Mouse (Mus musculus): ENCODE measurements around the gene Mmp7. TPM values are rescaled to one million over a fixed set of nuclear protein-coding genes. Genes with fewer than 3 reads are reported as not detected.

Gene Mmp7
- polyA plus RNA-seq, 1 experiment from 2014 or later, result not detected

DNA sequence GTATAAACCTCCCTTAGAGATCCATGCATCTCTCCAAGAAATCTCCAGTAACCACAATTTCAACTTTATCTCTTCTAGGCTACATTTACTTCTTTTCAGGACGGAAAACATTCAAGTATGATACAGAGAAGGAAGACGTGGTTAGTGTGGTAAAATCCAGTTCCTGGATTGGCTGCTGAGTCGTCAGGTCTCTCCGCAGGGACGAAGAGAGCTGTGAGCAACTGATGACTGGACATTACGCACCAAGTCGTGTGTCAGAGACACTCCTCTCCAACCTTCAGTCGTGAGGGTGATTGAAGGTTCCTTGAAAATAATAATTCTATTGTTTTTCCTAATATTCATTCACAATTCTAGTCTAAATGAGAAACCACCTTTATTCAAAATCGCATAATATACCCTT, 18.9 kb upstream of the Mmp7 start:
- 87% methylated on average over 9 of the region's 9 CpGs for WGBS
- Histone ChIP-seq H3K9ac (ENCODE audit: low read length) (no peak overlapping the region), H3K4me2 (ENCODE audit: low read depth) (no peak overlapping the region), H3K27ac (ENCODE audit: low read depth, low read length) (no peak overlapping the region), H3K27me3 (ENCODE audit: control insufficient read depth, insufficient read depth, low read length) (no peaks in the 10 kb centered on the region), H3K9me3 (ENCODE audit: control insufficient read depth, low read length) (no peaks in the 10 kb centered on the region), H3K4me1 (ENCODE audit: control insufficient read depth, insufficient read depth, low read length) (no peaks in the 10 kb centered on the region), H3K4me3 (ENCODE audit: low read depth, low read length) (no peak overlapping the region), H3K36me3 (ENCODE audit: control insufficient read depth, insufficient read depth, low read length) (no peaks in the 10 kb centered on the region)
- ATAC-seq (ENCODE audit: insufficient read depth, low FRiP score, low TSS enrichment) (no peak), DNase-seq (ENCODE audit: low spot score) (no peak)

DNA sequence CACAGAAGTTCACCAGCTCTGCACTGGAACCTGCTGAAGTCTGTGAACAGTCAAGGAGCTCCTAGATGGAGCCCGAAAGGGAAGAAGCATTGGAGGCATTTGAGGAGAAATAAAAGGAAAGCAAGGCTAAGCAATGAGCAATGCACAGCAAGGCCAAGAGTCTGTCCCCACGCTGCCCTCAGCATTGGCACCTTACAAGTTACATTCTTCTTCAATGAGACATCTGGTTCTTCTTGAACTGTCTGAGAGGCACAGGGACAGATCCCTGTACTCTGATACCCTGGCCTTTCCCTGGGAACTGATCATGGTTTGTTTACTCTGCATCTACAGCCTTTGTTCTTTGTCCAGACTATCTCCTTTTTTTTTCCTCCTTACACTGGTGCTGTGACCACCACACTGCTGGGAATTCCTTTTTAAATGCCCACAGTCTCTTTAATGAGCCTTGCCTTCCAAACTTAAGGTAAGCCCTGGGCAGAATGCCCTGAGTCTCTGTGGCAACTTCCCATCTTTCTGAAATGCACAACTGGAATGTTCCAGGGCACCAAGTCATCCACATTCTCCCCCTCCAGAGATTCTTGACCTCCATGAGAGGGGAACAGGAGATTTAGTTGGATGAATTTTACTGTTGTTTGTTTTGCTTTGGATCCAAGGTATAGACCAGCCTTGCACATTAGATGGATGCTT, 13.6 kb upstream of the Mmp7 start:
- ATAC-seq (ENCODE audit: insufficient read depth, low FRiP score, low TSS enrichment), result no peak
- H3K27ac ChIP-seq (ENCODE audit: low read depth, low read length), result no peak overlapping the region
- H3K4me3 ChIP-seq (ENCODE audit: low read depth, low read length), result no peak overlapping the region
- no peaks in the 10 kb centered on the region for H3K36me3 ChIP-seq (ENCODE audit: control insufficient read depth, insufficient read depth, low read length)
- no peak for DNase-seq (ENCODE audit: low spot score)
- no peaks in the 10 kb centered on the region for H3K4me1 ChIP-seq (ENCODE audit: control insufficient read depth, insufficient read depth, low read length)
- H3K9me3 ChIP-seq (ENCODE audit: control insufficient read depth, low read length), result no peaks in the 10 kb centered on the region
- no peak overlapping the region for H3K4me2 ChIP-seq (ENCODE audit: low read depth)
- no peaks in the 10 kb centered on the region for H3K27me3 ChIP-seq (ENCODE audit: control insufficient read depth, insufficient read depth, low read length)
- H3K9ac ChIP-seq (ENCODE audit: low read length), result no peak overlapping the region
- WGBS, result 85% methylated on average over 2 of the region's 2 CpGs

DNA sequence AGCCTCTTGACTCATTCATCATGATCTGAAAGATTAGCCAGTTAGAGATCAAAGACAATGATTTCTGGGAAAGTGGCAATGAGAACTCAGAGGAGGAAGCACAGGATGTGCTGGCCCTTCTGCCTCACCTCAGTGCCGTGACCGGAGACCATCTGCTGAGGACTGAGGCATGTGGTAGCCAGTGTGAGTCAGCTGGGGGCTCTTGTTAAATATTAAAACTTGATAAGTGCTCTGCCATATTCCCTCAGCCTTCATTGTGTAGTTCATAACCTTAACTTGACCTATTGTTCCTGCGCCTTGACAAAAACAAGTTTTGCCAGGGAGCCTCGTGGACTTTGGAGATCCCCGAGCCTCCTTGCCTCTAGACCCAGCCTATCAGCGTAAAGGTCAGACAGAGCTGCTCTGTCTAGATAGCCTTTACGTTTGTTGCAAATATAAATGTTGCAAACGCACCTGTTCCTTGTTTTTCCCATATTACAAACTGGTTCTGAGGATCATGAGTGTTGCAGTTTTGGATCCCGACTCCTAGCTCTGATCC, 9.7 kb upstream of the Mmp7 start:
- Histone ChIP-seq H3K4me1 (ENCODE audit: control insufficient read depth, insufficient read depth, low read length) (no peaks in the 10 kb centered on the region), H3K4me3 (ENCODE audit: low read depth, low read length) (no peak overlapping the region), H3K36me3 (ENCODE audit: control insufficient read depth, insufficient read depth, low read length) (no peaks in the 10 kb centered on the region), H3K27ac (ENCODE audit: low read depth, low read length) (no peak overlapping the region), H3K4me2 (ENCODE audit: low read depth) (no peak overlapping the region), H3K9me3 (ENCODE audit: control insufficient read depth, low read length) (no peaks in the 10 kb centered on the region), H3K9ac (ENCODE audit: low read length) (no peak overlapping the region), H3K27me3 (ENCODE audit: control insufficient read depth, insufficient read depth, low read length) (no peaks in the 10 kb centered on the region)
- DNase-seq (ENCODE audit: low spot score) (no peak), ATAC-seq (ENCODE audit: insufficient read depth, low FRiP score, low TSS enrichment) (no peak)
- WGBS, result 92% methylated on average over 9 of the region's 9 CpGs

DNA sequence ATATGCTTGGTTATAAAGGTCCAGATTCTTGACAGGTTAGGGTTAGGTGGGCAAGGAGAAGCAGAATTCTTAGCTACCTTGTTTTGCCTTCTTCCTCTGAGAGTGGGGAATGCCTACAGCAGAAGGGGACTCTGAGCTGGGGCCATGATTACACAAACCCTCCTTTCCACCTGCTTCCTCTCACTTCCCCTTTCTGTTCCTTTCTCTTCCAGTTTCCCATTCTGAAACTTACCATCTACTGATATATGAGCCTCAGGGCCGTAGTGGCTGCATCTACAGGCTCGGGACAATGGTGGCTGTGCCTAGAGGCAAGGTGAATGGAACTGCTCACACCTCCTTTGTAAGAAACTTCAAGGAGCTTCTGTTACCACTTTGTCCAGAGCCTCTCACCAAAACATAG, 5.9 kb upstream of the Mmp7 start:
- H3K36me3 ChIP-seq (ENCODE audit: control insufficient read depth, insufficient read depth, low read length), result no peaks in the 10 kb centered on the region
- H3K27ac ChIP-seq (ENCODE audit: low read depth, low read length), result no peak overlapping the region
- no peaks in the 10 kb centered on the region for H3K9me3 ChIP-seq (ENCODE audit: control insufficient read depth, low read length)
- H3K9ac ChIP-seq (ENCODE audit: low read length), result no peak overlapping the region
- DNase-seq (ENCODE audit: low spot score) (no peak), ATAC-seq (ENCODE audit: insufficient read depth, low FRiP score, low TSS enrichment) (no peak)
- WGBS, result 70% methylated on average over 2 of the region's 2 CpGs
- H3K4me3 ChIP-seq (ENCODE audit: low read depth, low read length), result no peak overlapping the region
- no peak overlapping the region for H3K4me2 ChIP-seq (ENCODE audit: low read depth)
- no peaks in the 10 kb centered on the region for H3K27me3 ChIP-seq (ENCODE audit: control insufficient read depth, insufficient read depth, low read length)
- no peaks in the 10 kb centered on the region for H3K4me1 ChIP-seq (ENCODE audit: control insufficient read depth, insufficient read depth, low read length)

DNA sequence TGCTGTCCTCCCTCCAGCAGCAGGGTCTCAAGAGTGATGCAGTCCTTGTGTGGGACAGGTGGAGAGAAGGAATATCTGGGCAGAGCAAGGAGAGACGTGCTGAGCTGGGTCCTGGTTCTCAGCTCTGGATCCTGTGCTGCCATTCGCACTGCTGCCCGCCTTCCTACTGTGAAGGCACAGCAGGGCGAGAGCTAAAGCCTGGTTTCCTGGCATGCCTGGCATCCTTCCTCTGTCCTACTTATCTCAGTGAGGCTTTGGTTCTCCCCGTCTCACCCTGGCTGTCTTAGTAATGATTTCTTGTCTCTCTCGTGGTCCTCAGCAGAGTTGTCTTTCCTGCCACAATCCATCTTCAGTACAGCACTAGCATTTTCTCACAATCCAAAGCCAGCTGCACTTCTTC, 2.1 kb upstream of the Mmp7 start:
- no peak overlapping the region for H3K27ac ChIP-seq (ENCODE audit: low read depth, low read length)
- H3K9ac ChIP-seq (ENCODE audit: low read length), result no peak overlapping the region
- H3K9me3 ChIP-seq (ENCODE audit: control insufficient read depth, low read length), result no peaks in the 10 kb centered on the region
- ATAC-seq (ENCODE audit: insufficient read depth, low FRiP score, low TSS enrichment) (no peak), DNase-seq (ENCODE audit: low spot score) (no peak)
- no peak overlapping the region for H3K4me2 ChIP-seq (ENCODE audit: low read depth)
- no peaks in the 10 kb centered on the region for H3K4me1 ChIP-seq (ENCODE audit: control insufficient read depth, insufficient read depth, low read length)
- 58% methylated on average over 6 of the region's 6 CpGs for WGBS
- H3K36me3 ChIP-seq (ENCODE audit: control insufficient read depth, insufficient read depth, low read length), result no peaks in the 10 kb centered on the region
- no peaks in the 10 kb centered on the region for H3K27me3 ChIP-seq (ENCODE audit: control insufficient read depth, insufficient read depth, low read length)
- no peak overlapping the region for H3K4me3 ChIP-seq (ENCODE audit: low read depth, low read length)

DNA sequence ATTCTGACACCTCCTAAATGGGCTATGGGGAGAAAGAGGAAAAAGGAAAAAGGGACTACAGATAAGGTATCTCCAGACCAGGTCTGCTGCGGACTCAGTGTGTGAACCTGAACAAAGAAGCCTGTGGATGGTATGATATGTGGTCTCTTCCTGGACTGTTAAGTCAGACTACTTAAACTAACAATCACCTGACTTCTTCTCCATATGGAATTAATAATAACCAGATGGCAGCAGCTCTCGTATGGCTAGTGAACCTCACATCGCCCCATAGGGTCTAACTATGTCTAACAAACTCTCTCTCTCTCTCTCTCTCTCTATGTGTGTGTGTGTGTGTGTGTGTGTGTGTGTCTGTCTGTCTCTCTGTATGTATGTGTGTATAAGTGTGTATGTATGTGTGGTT, 2.1 kb downstream of the Mmp7 start:
- no peaks in the 10 kb centered on the region for H3K36me3 ChIP-seq (ENCODE audit: control insufficient read depth, insufficient read depth, low read length)
- H3K4me3 ChIP-seq (ENCODE audit: low read depth, low read length), result no peak overlapping the region
- ATAC-seq (ENCODE audit: insufficient read depth, low FRiP score, low TSS enrichment) (no peak), DNase-seq (ENCODE audit: low spot score) (no peak)
- H3K9ac ChIP-seq (ENCODE audit: low read length), result no peak overlapping the region
- no peak overlapping the region for H3K4me2 ChIP-seq (ENCODE audit: low read depth)
- H3K9me3 ChIP-seq (ENCODE audit: control insufficient read depth, low read length), result no peaks in the 10 kb centered on the region
- H3K4me1 ChIP-seq (ENCODE audit: control insufficient read depth, insufficient read depth, low read length), result no peaks in the 10 kb centered on the region
- 84% methylated on average over 3 of the region's 3 CpGs for WGBS
- no peaks in the 10 kb centered on the region for H3K27me3 ChIP-seq (ENCODE audit: control insufficient read depth, insufficient read depth, low read length)
- no peak overlapping the region for H3K27ac ChIP-seq (ENCODE audit: low read depth, low read length)

DNA sequence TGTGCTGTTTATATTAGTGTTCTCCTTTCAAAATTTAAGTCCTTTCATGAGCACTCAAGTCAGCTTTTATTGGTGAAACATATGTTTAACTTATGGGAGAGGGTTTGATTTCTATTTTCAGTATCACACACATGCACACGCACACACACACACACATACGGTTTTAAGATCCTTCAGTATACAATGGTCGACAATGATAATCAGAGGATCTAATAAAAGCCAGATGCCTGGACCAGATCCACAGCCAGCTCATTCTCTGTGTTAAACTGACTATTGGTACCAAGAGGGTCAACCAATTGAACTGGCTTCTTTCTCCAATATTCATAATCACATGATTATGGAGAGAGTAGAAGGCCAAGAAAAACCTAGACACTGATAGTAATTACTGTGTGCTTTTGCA, 3.8 kb downstream of the Mmp7 start:
- WGBS, result 88% methylated on average over 3 of the region's 3 CpGs
- no peaks in the 10 kb centered on the region for H3K4me1 ChIP-seq (ENCODE audit: control insufficient read depth, insufficient read depth, low read length)
- H3K27me3 ChIP-seq (ENCODE audit: control insufficient read depth, insufficient read depth, low read length), result no peaks in the 10 kb centered on the region
- no peaks in the 10 kb centered on the region for H3K9me3 ChIP-seq (ENCODE audit: control insufficient read depth, low read length)
- DNase-seq (ENCODE audit: low spot score) (no peak), ATAC-seq (ENCODE audit: insufficient read depth, low FRiP score, low TSS enrichment) (no peak)
- H3K4me3 ChIP-seq (ENCODE audit: low read depth, low read length), result no peak overlapping the region
- H3K4me2 ChIP-seq (ENCODE audit: low read depth), result no peak overlapping the region
- no peak overlapping the region for H3K9ac ChIP-seq (ENCODE audit: low read length)
- no peak overlapping the region for H3K27ac ChIP-seq (ENCODE audit: low read depth, low read length)
- no peaks in the 10 kb centered on the region for H3K36me3 ChIP-seq (ENCODE audit: control insufficient read depth, insufficient read depth, low read length)

DNA sequence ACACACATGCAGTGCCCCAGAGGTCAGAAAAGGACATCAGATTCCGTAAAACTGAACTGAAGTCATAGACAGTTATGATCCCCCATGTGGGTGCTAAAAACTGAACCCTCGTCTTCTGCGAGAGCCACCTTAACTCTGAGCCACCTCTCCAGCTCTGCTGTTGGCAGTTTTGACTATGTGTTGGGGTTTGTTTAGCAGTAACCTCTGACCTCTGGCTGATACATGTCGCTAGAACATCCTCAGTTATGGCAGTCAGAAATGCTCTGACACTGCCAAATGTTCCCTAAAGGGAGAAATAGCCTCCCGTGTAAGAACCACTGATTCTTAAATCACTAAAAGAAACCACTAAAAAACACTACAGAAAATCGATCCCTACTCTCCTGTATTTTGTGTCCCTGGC, 16.8 kb downstream of the Mmp7 start:
- Histone ChIP-seq H3K9me3 (ENCODE audit: control insufficient read depth, low read length) (no peaks in the 10 kb centered on the region), H3K4me1 (ENCODE audit: control insufficient read depth, insufficient read depth, low read length) (no peaks in the 10 kb centered on the region), H3K4me3 (ENCODE audit: low read depth, low read length) (no peak overlapping the region), H3K36me3 (ENCODE audit: control insufficient read depth, insufficient read depth, low read length) (no peaks in the 10 kb centered on the region), H3K9ac (ENCODE audit: low read length) (no peak overlapping the region), H3K4me2 (ENCODE audit: low read depth) (no peak overlapping the region), H3K27me3 (ENCODE audit: control insufficient read depth, insufficient read depth, low read length) (no peaks in the 10 kb centered on the region), H3K27ac (ENCODE audit: low read depth, low read length) (no peak overlapping the region)
- ATAC-seq (ENCODE audit: insufficient read depth, low FRiP score, low TSS enrichment) (no peak), DNase-seq (ENCODE audit: low spot score) (no peak)
- WGBS, result 76% methylated on average over 6 of the region's 6 CpGs

DNA sequence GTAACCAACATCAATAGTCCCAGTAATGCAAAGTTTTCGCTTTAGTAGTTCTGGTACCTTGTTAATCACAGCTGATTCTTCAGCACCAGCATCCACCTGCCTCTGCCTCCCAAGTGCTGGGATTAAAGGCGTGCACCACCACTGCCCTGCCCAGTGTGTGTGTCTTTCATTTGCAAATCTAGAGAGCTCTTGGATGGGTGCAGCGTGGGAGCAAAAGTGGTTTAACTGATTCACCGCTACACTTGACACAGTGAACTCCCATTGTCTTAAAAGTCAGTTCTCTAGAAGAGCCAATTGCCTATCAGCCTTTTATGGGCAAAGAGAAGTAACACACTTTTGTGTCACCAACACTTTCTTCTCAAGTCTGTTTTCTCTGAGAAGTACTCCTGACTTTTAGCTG, 19.3 kb downstream of the Mmp7 start:
- no peak overlapping the region for H3K4me2 ChIP-seq (ENCODE audit: low read depth)
- H3K27me3 ChIP-seq (ENCODE audit: control insufficient read depth, insufficient read depth, low read length), result no peaks in the 10 kb centered on the region
- H3K27ac ChIP-seq (ENCODE audit: low read depth, low read length), result no peak overlapping the region
- H3K4me3 ChIP-seq (ENCODE audit: low read depth, low read length), result no peak overlapping the region
- 80% methylated on average over 4 of the region's 4 CpGs for WGBS
- no peak for ATAC-seq (ENCODE audit: insufficient read depth, low FRiP score, low TSS enrichment)
- no peak for DNase-seq (ENCODE audit: low spot score)
- H3K9ac ChIP-seq (ENCODE audit: low read length), result no peak overlapping the region
- H3K36me3 ChIP-seq (ENCODE audit: control insufficient read depth, insufficient read depth, low read length), result no peaks in the 10 kb centered on the region
- no peaks in the 10 kb centered on the region for H3K4me1 ChIP-seq (ENCODE audit: control insufficient read depth, insufficient read depth, low read length)
- H3K9me3 ChIP-seq (ENCODE audit: control insufficient read depth, low read length), result no peaks in the 10 kb centered on the region

All from neural tube, embryonic 11.5 days (tissue).